Mouse (Mus musculus) WW6 (cell line): Measurements from ENCODE around the gene Tspo2.

Source experiments
- DNase-seq: peaks from one replicate; pipeline ENCODE4 v3.0.0-alpha.2; 2013; ENCODE audit warnings: low read depth, low spot score

The Tspo2 gene

DNA sequence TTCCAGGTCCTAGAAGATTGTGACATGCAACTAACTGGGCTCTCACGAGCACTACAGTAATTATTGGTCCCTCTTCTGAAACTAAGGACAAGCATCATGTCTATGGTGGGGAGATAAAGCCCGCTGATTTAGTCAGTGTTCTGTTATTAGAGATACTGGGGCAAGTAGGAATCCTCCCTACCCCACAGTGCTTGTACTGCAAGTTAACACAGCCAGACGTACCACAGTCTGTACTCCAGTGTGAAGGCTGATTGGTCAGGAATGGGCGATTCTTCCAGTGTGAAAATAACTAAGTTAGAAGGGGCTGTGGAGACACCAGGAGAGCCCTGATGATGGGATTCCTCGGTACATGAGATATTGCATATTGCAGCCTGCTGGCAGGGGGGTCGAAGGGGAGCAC lies 33.8 kb downstream of the Tspo2 start:
- DNase-seq, result no peak

DNA sequence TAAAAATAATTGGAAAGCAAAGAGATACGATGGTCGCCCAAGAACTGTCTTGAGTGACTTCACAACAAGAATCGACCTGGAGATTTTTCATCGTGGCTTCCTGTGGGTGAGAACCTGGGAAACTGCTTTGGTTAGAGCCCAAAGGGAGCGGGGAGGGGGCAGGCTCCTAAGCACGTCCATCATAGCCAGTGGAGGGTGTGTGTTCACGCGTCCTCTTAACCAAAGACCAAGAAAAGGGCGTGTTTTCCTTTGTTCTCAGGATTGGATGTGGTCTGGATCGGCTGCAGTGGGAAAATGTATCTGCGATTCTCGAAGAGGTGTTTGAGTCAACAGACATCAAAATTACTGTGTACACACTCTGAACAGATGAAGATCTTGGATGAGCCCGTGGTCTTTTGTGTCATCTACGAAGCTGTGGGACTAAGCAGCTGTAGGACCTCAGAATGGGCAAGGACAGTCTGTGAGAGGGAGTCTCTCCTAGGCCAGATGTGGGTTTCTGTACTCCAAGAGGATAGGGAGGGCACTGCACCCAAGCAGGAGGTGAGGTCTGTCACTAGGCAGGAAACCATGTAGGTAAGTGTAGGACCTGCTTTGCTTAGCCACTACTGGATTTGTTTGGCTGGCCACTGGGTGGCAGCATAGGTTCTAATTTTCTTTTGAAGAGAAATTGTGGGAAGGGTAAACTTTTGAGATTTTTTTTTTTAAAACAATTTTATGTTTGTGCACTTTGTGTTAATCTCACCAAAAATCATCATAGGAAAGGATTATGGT lies 34.7 kb downstream of the Tspo2 start:
- DNase-seq, result no peak

DNA sequence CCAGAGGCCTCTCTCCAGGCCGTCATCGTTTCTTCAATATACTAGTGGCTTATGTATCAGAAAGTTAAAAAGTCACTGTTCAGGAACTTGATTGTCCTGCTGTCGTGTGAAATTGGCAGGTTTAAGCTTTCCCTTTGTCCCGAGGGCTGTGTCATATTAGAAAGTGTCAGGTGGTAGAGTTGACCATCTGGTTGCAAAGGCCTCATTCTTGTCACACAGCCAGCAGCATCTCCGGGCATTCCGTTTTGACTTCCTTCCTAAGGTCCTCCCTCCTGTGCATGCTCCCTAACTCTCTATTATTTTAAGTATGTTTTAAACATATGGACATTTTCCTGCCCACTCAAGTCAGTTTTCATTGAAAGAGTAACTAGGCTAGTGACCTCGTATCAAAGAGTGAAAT lies 35.3 kb downstream of the Tspo2 start:
- DNase-seq, result no peak

DNA sequence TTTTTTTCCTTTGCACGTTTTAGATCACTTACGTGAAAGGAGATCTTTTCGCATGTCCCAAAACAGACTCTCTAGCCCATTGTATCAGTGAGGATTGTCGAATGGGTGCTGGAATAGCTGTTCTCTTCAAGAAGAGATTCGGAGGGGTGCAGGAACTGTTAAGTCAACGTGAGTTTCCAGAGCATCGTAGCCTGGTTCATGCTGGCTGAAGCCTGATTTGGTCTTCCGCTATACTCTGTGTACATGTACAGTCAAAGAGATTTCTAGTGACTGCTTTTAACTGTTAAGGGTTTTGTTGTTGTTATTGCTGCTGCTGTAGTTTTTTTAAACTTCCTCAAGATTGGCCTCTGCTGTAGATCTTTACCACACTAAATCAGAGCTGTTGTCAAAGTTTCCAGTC lies 40.1 kb downstream of the Tspo2 start:
- no peak for DNase-seq

DNA sequence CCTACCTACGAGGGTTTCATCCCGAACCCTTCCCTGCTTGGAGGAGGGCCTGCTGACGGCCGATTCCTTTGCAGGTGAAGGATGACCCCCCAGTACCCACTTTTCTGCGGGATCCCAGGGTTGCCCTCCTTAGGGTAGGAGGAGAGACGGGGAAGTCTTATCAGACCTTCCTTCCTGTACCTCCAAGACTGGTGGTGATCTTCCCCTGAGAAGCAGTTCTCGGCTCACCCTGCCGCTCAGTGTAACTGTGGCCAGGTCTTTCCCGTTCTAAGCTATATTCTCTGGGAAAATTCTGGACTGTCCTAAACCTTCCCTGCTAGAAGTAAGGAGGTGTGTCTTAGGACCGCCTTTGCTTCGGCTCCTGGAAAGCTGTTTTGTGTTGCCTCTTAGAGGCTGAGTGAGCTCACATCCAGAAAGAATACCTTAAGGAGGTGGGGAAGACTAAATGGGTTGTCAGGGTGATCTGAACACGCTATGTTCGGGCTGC lies 41.0 kb downstream of the Tspo2 start:
- DNase-seq, result no peak

DNA sequence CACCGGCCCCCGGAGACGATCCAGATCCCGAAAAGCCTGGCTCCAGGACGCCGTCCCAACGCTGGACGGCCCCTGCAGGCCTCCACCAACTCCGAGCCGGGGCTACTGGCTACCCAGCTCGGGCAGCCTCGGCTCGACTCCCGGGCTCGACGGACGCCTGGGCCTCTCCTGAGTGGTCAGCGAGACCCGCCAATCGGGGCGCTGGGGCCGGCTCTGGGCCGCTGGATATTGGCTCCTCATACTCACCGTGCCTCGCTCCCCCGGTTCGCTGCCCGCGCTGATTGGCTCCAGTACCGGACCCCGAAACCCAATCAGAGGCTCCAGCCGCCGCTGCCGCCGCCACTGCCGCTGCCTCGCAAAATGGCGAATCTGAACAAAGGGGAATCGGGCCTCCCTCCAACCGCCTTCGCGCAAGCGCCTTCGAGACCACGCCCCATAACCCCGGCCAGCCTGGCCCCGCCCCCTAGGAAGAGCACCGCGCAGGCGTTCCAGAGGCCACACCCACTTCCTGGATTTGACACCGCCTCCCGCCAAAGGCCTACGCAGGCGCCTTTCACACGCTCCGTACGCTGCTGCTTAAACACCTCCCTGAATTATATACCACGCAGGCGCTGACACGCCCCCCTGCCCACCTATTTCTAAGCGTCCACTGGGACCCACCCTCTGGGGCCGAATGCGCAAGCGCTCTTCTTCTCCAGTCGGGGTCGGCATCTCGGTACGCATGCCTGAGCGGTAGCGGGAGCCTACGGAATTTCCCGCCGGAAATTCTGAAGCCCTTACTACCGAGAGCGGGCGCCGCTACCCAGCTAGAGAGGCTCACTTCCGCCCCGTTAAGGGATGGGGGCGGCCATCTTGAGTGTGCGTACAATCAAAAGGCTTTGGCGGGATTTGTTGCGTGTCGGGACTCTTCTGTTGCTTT lies 41.7 kb downstream of the Tspo2 start, which contains the start of the genes Nfya and Oard1:
Nfya (minus strand) TSS at position 527 of the 919 bp plus-strand sequence.
Oard1 (plus strand) TSS at position 635 of the 919 bp plus-strand sequence.
- peak; percentile 98 for DNase-seq

DNA sequence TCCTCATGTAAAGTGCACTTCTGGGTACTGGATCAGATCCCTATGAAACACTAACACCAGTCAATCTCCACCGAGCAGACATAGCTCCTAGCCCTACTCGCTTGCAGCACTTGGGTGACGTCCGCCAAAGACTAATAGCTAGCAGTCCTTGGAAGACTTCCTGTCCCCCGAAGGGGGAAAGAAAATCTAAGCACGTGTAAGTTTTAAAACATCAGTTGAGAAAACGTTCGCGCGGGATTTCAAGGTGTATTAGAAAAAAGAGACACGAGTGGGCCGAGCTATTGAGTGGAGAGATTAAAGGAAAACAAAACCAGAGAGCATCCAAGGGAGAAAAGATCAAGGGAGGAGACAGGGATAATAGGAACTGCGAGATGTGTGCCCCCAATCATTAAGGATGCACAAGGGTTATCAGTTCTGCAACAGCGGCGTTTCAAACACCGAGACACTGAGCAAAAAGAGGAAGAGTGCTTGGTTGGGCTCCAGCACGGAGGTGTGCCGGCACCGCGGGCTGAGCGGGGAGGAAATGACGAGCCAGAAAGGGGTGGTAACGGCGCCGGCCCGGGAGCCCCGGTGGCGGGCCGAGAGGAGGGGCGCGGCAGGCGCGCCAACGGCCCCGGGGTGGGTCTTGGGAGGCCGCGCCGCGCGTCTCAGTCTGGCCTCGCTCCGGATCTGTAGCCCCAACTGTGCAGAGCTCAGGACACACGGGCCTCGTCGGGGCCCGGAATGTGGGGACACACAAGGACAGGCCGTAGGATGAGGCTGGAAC lies 42.6 kb downstream of the Tspo2 start:
- DNase-seq, result no peak

DNA sequence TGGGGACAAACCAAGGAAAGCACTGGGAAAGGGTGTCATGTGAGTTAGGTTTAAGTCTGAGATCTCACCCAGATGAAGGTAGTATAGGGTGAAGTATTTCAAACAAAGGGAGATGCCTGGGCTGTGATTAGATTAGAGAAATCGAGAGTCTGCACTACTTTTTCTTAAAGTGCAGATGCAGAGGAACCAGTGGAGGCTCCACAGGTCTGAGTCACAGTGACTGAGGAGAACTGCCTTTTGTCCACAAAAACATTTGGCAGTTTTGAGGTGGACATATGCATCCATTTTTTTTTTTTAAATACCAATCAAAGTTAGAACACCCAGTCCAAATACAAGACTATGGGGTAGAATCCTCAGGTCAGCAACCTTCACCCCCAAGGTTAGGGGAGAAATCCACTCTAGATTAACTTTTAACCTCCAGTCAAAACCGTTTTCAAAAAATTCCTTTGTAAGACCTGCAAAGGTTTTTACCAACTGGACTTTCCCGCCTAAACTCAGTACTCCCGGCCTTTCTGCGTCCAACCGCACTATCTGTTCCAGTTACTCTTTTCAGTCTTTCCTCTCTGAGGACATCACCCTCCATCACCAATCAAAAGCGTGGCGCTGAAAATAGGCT lies 43.3 kb downstream of the Tspo2 start:
- no peak for DNase-seq

DNA sequence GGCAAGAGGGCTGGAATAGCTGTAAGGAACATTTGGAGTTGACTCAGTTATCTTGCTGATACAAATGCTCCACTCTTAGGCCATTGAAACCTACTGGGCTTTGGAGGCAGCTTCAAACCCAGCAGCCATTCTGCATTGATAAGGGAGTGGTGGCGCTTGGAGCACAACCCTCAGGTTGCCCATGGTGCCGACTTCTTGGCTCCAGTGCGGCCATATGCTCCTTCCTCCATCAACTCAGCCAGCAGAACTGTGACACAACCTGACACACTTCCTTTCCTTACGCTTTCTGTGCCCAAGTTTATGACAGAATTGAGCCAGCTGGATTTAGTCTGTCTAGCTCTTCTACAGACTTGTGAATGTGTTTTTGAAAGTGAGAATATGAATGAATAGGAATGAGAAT lies 44.2 kb downstream of the Tspo2 start:
- DNase-seq, result no peak

DNA sequence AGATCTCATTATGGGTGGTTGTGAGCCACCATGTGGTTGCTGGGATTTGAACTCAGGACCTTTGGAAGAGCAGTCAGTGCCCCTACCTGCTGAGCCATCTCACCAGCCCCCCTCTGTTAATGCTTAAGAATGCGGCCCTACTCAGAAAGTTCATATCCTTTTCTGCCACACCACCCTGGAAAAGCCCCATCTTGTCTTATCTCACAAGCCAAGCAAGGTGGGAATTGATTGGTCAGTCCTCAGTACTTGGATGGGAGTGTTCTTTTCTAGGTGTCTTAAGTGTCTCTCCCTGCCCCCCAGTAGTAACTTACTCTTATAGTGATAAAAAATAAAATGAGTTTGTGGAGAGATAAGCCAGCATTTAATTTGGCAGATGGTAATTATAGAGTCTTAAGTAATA lies 46.6 kb downstream of the Tspo2 start:
- DNase-seq, result no peak

DNA sequence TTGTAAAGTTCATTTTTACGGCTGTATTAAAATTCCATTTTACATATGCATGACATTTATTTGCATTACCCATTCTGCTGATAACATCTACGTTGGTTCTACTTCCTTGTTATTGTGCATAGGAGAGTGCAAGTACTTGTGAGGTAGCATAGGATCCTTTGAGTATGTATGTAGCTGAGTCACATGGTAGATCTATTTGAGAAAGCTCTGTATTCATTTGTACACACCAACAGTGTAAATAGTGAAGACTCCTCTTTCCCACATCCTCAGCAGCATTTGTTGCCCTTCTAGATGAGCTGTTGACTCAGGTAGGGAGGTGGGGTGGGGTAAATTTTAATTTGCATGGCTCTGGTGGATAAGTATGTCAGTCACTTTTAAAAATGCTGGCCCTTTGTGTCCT lies 47.5 kb downstream of the Tspo2 start:
- DNase-seq, result no peak

DNA sequence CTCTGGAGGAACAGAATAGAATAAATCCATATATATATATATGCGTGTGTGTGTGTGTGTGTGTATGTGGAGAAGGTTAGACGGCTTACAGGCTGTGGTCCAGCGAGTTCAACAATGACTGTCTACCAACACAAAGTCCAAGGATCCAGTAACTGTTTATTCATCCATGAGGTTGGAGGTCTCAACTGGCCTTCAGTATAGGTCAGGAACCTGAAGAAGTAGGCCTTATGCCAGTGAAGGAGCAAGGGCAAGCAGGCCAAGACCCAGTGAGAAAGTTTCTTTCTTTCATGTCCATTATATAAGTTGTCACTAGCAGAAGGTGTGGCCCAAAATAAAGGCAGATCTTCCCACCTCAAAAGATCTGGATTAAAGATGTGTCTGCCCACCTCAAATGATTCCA lies 48.6 kb downstream of the Tspo2 start:
- DNase-seq, result no peak

DNA sequence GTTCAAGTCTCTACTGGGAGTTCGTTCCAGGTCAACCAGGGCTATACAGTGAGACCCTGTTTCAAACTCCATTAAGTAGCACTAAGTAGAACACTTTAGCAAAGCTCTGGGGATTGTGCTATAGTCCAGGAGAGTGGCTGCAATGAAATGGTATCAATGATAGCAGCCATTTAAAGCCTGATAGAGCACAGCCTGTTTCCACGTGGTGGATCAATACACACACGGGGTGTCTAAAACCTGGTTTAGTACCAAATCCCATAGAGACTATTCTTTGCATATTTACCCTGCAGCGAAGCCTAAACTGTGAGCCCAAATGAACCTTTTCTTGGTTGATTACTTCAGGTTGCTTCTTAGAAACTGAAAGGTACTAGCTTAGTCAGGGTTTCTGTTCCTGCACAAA lies 49.6 kb downstream of the Tspo2 start:
- DNase-seq, result no peak
